Mouse (Mus musculus): ENCODE results near the gene Sirt2. TPM values are rescaled to one million over a fixed set of nuclear protein-coding genes. Genes with fewer than 3 reads are reported as not detected.

Gene Sirt2
- polyA plus RNA-seq, 1 experiment from 2014 or later: 50.3 TPM

Other genes starting within 250 kb of the Sirt2 start
- gene Ifnl3, start 243.9 kb upstream of the Sirt2 start, polyA plus RNA-seq (2015; fragmentation: Nextera tagmentation; extraction: Ambion mirVana): not detected in 2 replicates
- not detected in 2 replicates for gene Sycn, start 225.8 kb upstream of the Sirt2 start, polyA plus RNA-seq (2015; fragmentation: Nextera tagmentation; extraction: Ambion mirVana)
- not detected in 2 replicates for gene Nccrp1, start 219.5 kb upstream of the Sirt2 start, polyA plus RNA-seq (2015; fragmentation: Nextera tagmentation; extraction: Ambion mirVana)
- 17.9 and 25.6 TPM in 2 replicates for gene Samd4b, start 168.6 kb upstream of the Sirt2 start, polyA plus RNA-seq (2015; fragmentation: Nextera tagmentation; extraction: Ambion mirVana)
- 23.3 and 32.3 TPM in 2 replicates for gene Pak4, start 168.6 kb upstream of the Sirt2 start, polyA plus RNA-seq (2015; fragmentation: Nextera tagmentation; extraction: Ambion mirVana)
- gene Acp7, start 135.4 kb upstream of the Sirt2 start, polyA plus RNA-seq (2015; fragmentation: Nextera tagmentation; extraction: Ambion mirVana): not detected in 2 replicates
- gene Fbxo27, start 73.9 kb upstream of the Sirt2 start, polyA plus RNA-seq (2015; fragmentation: Nextera tagmentation; extraction: Ambion mirVana): 3.4 and 3.9 TPM in 2 replicates
- 7.7 and 9.7 TPM in 2 replicates for gene Fbxo17, start 49.9 kb upstream of the Sirt2 start, polyA plus RNA-seq (2015; fragmentation: Nextera tagmentation; extraction: Ambion mirVana)
- gene Mrps12, start 24.9 kb upstream of the Sirt2 start, polyA plus RNA-seq (2015; fragmentation: Nextera tagmentation; extraction: Ambion mirVana): 102 and 109 TPM in 2 replicates
- 16.8 and 20.6 TPM in 2 replicates for gene Sars2, start 24.7 kb upstream of the Sirt2 start, polyA plus RNA-seq (2015; fragmentation: Nextera tagmentation; extraction: Ambion mirVana)
- not detected in 2 replicates for gene Ccer2, start 10.6 kb upstream of the Sirt2 start, polyA plus RNA-seq (2015; fragmentation: Nextera tagmentation; extraction: Ambion mirVana)
- 26.6 and 35.8 TPM in 2 replicates for gene Nfkbib, start 777 bp downstream of the Sirt2 start, polyA plus RNA-seq (2015; fragmentation: Nextera tagmentation; extraction: Ambion mirVana)
- 2.8 and 7.3 TPM in 2 replicates for gene Rinl, start 22.2 kb downstream of the Sirt2 start, polyA plus RNA-seq (2015; fragmentation: Nextera tagmentation; extraction: Ambion mirVana)
- gene Hnrnpl, start 41.8 kb downstream of the Sirt2 start, polyA plus RNA-seq (2015; fragmentation: Nextera tagmentation; extraction: Ambion mirVana): 152 and 158 TPM in 2 replicates
- 224 and 234 TPM in 2 replicates for gene Ech1, start 58.5 kb downstream of the Sirt2 start, polyA plus RNA-seq (2015; fragmentation: Nextera tagmentation; extraction: Ambion mirVana)
- gene Lgals4, start 67.1 kb downstream of the Sirt2 start, polyA plus RNA-seq (2015; fragmentation: Nextera tagmentation; extraction: Ambion mirVana): 8.2 and 9.1 TPM in 2 replicates
- 1.7 and 2.7 TPM in 2 replicates for gene Lgals7, start 97.1 kb downstream of the Sirt2 start, polyA plus RNA-seq (2015; fragmentation: Nextera tagmentation; extraction: Ambion mirVana)
- gene Capn12, start 114.7 kb downstream of the Sirt2 start, polyA plus RNA-seq (2015; fragmentation: Nextera tagmentation; extraction: Ambion mirVana): 0.33 and 0.42 TPM in 2 replicates
- gene Actn4, start 195.6 kb downstream of the Sirt2 start, polyA plus RNA-seq (2015; fragmentation: Nextera tagmentation; extraction: Ambion mirVana): 236 and 281 TPM in 2 replicates
- 239 and 261 TPM in 2 replicates for gene Eif3k, start 215.1 kb downstream of the Sirt2 start, polyA plus RNA-seq (2015; fragmentation: Nextera tagmentation; extraction: Ambion mirVana)
- gene Map4k1, start 215.3 kb downstream of the Sirt2 start, polyA plus RNA-seq (2015; fragmentation: Nextera tagmentation; extraction: Ambion mirVana): 2.8 and 7.6 TPM in 2 replicates

Measured in heart, embryonic 15.5 days (tissue).